Mouse (Mus musculus): ENCODE data around the gene Cdh12. TPM values are rescaled to one million over a fixed set of nuclear protein-coding genes. Genes with fewer than 3 reads are reported as not detected.

Cdh12 gene
- total and polyA plus RNA-seq, 3 experiments, result not detected

GRCm38 (mm10) chr15:21008969-21009368 lies 559.9 kb downstream of the Cdh12 start:
- no peaks in the 10 kb centered on the region for H3K79me2 ChIP-seq (ENCODE audit: control insufficient read depth, insufficient read depth, low read length, poor library complexity)
- no peak for DNase-seq (ENCODE audit: low read depth, low spot score)
- no peaks in the 10 kb centered on the region for H3K9me3 ChIP-seq (replicated peaks; ENCODE audit: insufficient read depth, low read length)
- H3K27ac ChIP-seq (ENCODE audit: control insufficient read depth, low read depth, low read length), result no peak overlapping the region
- no peak overlapping the region for H3K4me3 ChIP-seq (ENCODE audit: control insufficient read depth in 1 of 2, insufficient read depth in 1 of 2, low read depth in 2 of 2, low read length in 2 of 2)
- no peaks in the 10 kb centered on the region for H3K36me3 ChIP-seq (ENCODE audit: control insufficient read depth in 1 of 2, insufficient read depth in 2 of 2, low read length in 2 of 2)
- TF ChIP-seq USF1 (IDR thresholded peaks at IDR 0.05; ENCODE audit: low read depth, low read length) (no peak), E2F4 (IDR thresholded peaks at IDR 0.05; ENCODE audit: borderline replicate concordance, low read depth, low read length) (no peak), MAX (IDR thresholded peaks at IDR 0.05; ENCODE audit: low read length) (no peak), ZNF384 (IDR thresholded peaks at IDR 0.05; ENCODE audit: low read depth, low read length) (no peak), BHLHE40 (IDR thresholded peaks at IDR 0.05; ENCODE audit: borderline replicate concordance, low read depth, low read length) (no peak), NELFE (IDR thresholded peaks at IDR 0.05; ENCODE audit: low read depth, low read length) (no peak), RAD21 (IDR thresholded peaks at IDR 0.05; ENCODE audit: low read depth, low read length) (no peak), MXI1 (IDR thresholded peaks at IDR 0.05; ENCODE audit: low read depth, low read length) (no peak), JUND (IDR thresholded peaks at IDR 0.05; ENCODE audit: low read depth, low read length) (no peak), POLR2AphosphoS2 (IDR thresholded peaks at IDR 0.05; ENCODE audit: low read length) (no peak), TBP (IDR thresholded peaks at IDR 0.05; ENCODE audit: low read depth, low read length) (no peak), NRF1 (IDR thresholded peaks at IDR 0.05; ENCODE audit: insufficient read depth, low read depth, low read length, poor library complexity, severe bottlenecking) (no peak), MAFK (IDR thresholded peaks at IDR 0.05; ENCODE audit: borderline replicate concordance, low read depth, low read length) (no peak), MAZ (IDR thresholded peaks at IDR 0.05; ENCODE audit: low read depth, low read length) (no peak), GATA1 (IDR thresholded peaks at IDR 0.05; ENCODE audit: low read depth, low read length) (no peak), SIN3A (IDR thresholded peaks at IDR 0.05; ENCODE audit: low read length) (no peak), EP300 (IDR thresholded peaks at IDR 0.05; ENCODE audit: low read depth in 1 of 2, low read length in 2 of 2) (no peak)
- H3K4me1 ChIP-seq (ENCODE audit: control insufficient read depth in 1 of 2, insufficient read depth in 2 of 2, low read length in 2 of 2), result peaks cover 0 to 2% of the 10 kb centered on the region in 2 experiments; a peak in 1 of 4 replicates
- H3K27me3 ChIP-seq (ENCODE audit: control insufficient read depth in 1 of 2, insufficient read depth in 2 of 2, low read length in 2 of 2), result no peaks in the 10 kb centered on the region
- H3K9ac ChIP-seq (ENCODE audit: control insufficient read depth, low read depth, low read length, poor library complexity, severe bottlenecking), result no peak overlapping the region

GRCm38 (mm10) chr15:21063683-21064082 lies 614.6 kb downstream of the Cdh12 start:
- Histone ChIP-seq H3K27ac (ENCODE audit: control insufficient read depth, low read depth, low read length) (no peak overlapping the region), H3K9ac (ENCODE audit: control insufficient read depth, low read depth, low read length, poor library complexity, severe bottlenecking) (no peak overlapping the region), H3K79me2 (ENCODE audit: control insufficient read depth, insufficient read depth, low read length, poor library complexity) (no peaks in the 10 kb centered on the region), H3K36me3 (ENCODE audit: control insufficient read depth in 1 of 2, insufficient read depth in 2 of 2, low read length in 2 of 2) (peaks cover 0 to 9% of the 10 kb centered on the region in 2 experiments; a peak in 2 of 4 replicates), H3K9me3 (replicated peaks; ENCODE audit: insufficient read depth, low read length) (no peaks in the 10 kb centered on the region), H3K4me1 (ENCODE audit: control insufficient read depth in 1 of 2, insufficient read depth in 2 of 2, low read length in 2 of 2) (peaks cover 2 to 19% of the 10 kb centered on the region in 2 experiments; a peak in 3 of 4 replicates), H3K4me3 (ENCODE audit: control insufficient read depth in 1 of 2, insufficient read depth in 1 of 2, low read depth in 2 of 2, low read length in 2 of 2) (no peak overlapping the region), H3K27me3 (ENCODE audit: control insufficient read depth in 1 of 2, insufficient read depth in 2 of 2, low read length in 2 of 2) (no peaks in the 10 kb centered on the region)
- TF ChIP-seq ZKSCAN1 (IDR thresholded peaks at IDR 0.05; ENCODE audit: low read depth, low read length) (no peak), GABPA (IDR thresholded peaks at IDR 0.05; ENCODE audit: low read depth, low read length) (no peak), EP300 (IDR thresholded peaks at IDR 0.05; ENCODE audit: low read depth in 1 of 2, low read length in 2 of 2) (no peak), ZC3H11A (IDR thresholded peaks at IDR 0.05; ENCODE audit: low read depth, low read length) (no peak), CHD2 (IDR thresholded peaks at IDR 0.05; ENCODE audit: low read length) (no peak), ZMIZ1 (IDR thresholded peaks at IDR 0.05; ENCODE audit: low read depth, low read length) (no peak), POLR2AphosphoS2 (IDR thresholded peaks at IDR 0.05; ENCODE audit: low read length) (no peak), NRF1 (IDR thresholded peaks at IDR 0.05; ENCODE audit: insufficient read depth, low read depth, low read length, poor library complexity, severe bottlenecking) (no peak), SIN3A (IDR thresholded peaks at IDR 0.05; ENCODE audit: low read length) (no peak), MEF2A (IDR thresholded peaks at IDR 0.05; ENCODE audit: extremely low read depth, insufficient replicate concordance, low read depth, low read length, poor library complexity, severe bottlenecking) (no peak), RAD21 (IDR thresholded peaks at IDR 0.05; ENCODE audit: low read depth, low read length) (no peak), MYC (IDR thresholded peaks at IDR 0.05; ENCODE audit: low read depth, low read length) (no peak), NELFE (IDR thresholded peaks at IDR 0.05; ENCODE audit: low read depth, low read length) (no peak), TCF12 (IDR thresholded peaks at IDR 0.05; ENCODE audit: low read depth, low read length) (no peak), ZNF384 (IDR thresholded peaks at IDR 0.05; ENCODE audit: low read depth, low read length) (no peak), POLR2AphosphoS5 (IDR thresholded peaks at IDR 0.05; ENCODE audit: borderline replicate concordance, low read depth, low read length) (no peak), GATA1 (IDR thresholded peaks at IDR 0.05; ENCODE audit: low read depth, low read length) (no peak), USF2 (IDR thresholded peaks at IDR 0.05; ENCODE audit: borderline replicate concordance in 1 of 2, insufficient read depth in 1 of 2, low read depth in 1 of 2, low read length in 2 of 2) (no peak), ETS1 (IDR thresholded peaks at IDR 0.05; ENCODE audit: low read depth, low read length) (no peak), MAX (IDR thresholded peaks at IDR 0.05; ENCODE audit: low read length) (no peak)
- no peak for DNase-seq (ENCODE audit: low read depth, low spot score)

All from MEL (cell line).